Mouse (Mus musculus): Measurements from ENCODE around the gene Snx5. TPM values are rescaled to one million over a fixed set of nuclear protein-coding genes. Genes with fewer than 3 reads are reported as not detected.

Gene Snx5
- total and polyA plus RNA-seq, 2 experiments, result 17.2 to 60.3 TPM

DNA sequence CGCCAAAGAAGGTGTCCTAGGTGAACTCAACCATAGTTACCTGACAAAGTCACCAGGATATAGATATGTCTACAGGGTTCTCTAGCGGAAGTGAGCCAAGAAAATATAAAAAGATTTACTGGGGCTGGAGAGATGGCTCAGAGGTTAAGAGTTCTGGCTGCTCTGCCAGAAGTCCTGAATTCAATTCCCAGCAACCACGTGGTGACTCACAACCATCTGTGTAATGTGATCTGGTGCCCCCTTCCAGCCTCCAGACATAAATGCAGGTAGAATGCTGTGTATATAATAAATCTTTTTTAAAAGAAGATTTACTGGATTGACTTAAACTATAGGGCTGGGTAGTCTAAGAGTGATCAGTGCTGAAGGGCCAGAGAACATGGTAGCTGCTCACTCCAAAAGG lies 10.7 kb upstream of the Snx5 start:
- 84% methylated on average over 3 of the region's 3 CpGs for WGBS
- TF ChIP-seq POLR2A (IDR thresholded peaks at IDR 0.05; ENCODE audit: extremely low read depth, insufficient read depth, low read length) (no peak), CTCF (IDR thresholded peaks at IDR 0.05; ENCODE audit: low read depth, low read length) (no peak)
- no peak for DNase-seq (ENCODE audit: extremely low read depth, low read depth, low spot score)

GRCm38 (mm10) chr2:144280568-144280967 lies 9.9 kb upstream of the Snx5 start:
- DNase-seq (ENCODE audit: extremely low read depth, low read depth, low spot score), result no peak
- no peak overlapping the region for H3K9ac ChIP-seq (ENCODE audit: low read depth, low read length)
- TF ChIP-seq POLR2A (IDR thresholded peaks at IDR 0.05; ENCODE audit: extremely low read depth, insufficient read depth, low read length) (no peak), CTCF (IDR thresholded peaks at IDR 0.05; ENCODE audit: low read depth, low read length) (no peak)
- H3K27ac ChIP-seq (replicated peaks; ENCODE audit: insufficient read depth, low read depth, low read length), result no peak overlapping the region
- no peaks in the 10 kb centered on the region for H3K27me3 ChIP-seq (ENCODE audit: control insufficient read depth, insufficient read depth, low read length)
- H3K4me3 ChIP-seq (ENCODE audit: insufficient read depth, low read depth, low read length), result no peak overlapping the region
- H3K79me2 ChIP-seq (ENCODE audit: control insufficient read depth, insufficient read depth, low read length), result no peaks in the 10 kb centered on the region
- H3K4me1 ChIP-seq (ENCODE audit: control insufficient read depth, insufficient read depth, low read length), result no peaks in the 10 kb centered on the region
- H3K36me3 ChIP-seq (ENCODE audit: control insufficient read depth, insufficient read depth, low read length), result 0 out of 2 replicates have a peak, but pooled peaks cover 2% of the 10 kb centered on the region
- 81% methylated on average over 3 of the region's 3 CpGs for WGBS

More for the DNA sequence above, 10.7 kb upstream of the Snx5 start:
- Histone ChIP-seq H3K9ac (ENCODE audit: low read depth, low read length) (no peak overlapping the region), H3K27ac (replicated peaks; ENCODE audit: insufficient read depth, low read depth, low read length) (no peak overlapping the region), H3K4me1 (ENCODE audit: control insufficient read depth, insufficient read depth, low read length) (no peaks in the 10 kb centered on the region), H3K36me3 (ENCODE audit: control insufficient read depth, insufficient read depth, low read length) (0 out of 2 replicates have a peak, but pooled peaks cover 2% of the 10 kb centered on the region), H3K27me3 (ENCODE audit: control insufficient read depth, insufficient read depth, low read length) (no peaks in the 10 kb centered on the region), H3K79me2 (ENCODE audit: control insufficient read depth, insufficient read depth, low read length) (no peaks in the 10 kb centered on the region), H3K4me3 (ENCODE audit: insufficient read depth, low read depth, low read length) (no peak overlapping the region)

- no peak for TF ChIP-seq CTCF (IDR thresholded peaks at IDR 0.05; ENCODE audit: low read depth, low read length)
- TF ChIP-seq POLR2A (IDR thresholded peaks at IDR 0.05; ENCODE audit: extremely low read depth, insufficient read depth, low read length), result no peak
- H3K36me3 ChIP-seq (ENCODE audit: control insufficient read depth, insufficient read depth, low read length), result 0 out of 2 replicates have a peak, but pooled peaks cover 2% of the 10 kb centered on the region
- no peaks in the 10 kb centered on the region for H3K4me1 ChIP-seq (ENCODE audit: control insufficient read depth, insufficient read depth, low read length)
- H3K79me2 ChIP-seq (ENCODE audit: control insufficient read depth, insufficient read depth, low read length), result no peaks in the 10 kb centered on the region
- H3K27me3 ChIP-seq (ENCODE audit: control insufficient read depth, insufficient read depth, low read length), result no peaks in the 10 kb centered on the region
- no peak overlapping the region for H3K9ac ChIP-seq (ENCODE audit: low read depth, low read length)
- no peak overlapping the region for H3K27ac ChIP-seq (replicated peaks; ENCODE audit: insufficient read depth, low read depth, low read length)
- WGBS, result 14% methylated on average over 5 of the region's 5 CpGs
- DNase-seq (ENCODE audit: extremely low read depth, low read depth, low spot score), result peak; percentile 71
- no peak overlapping the region for H3K4me3 ChIP-seq (ENCODE audit: insufficient read depth, low read depth, low read length)
Measured at GRCm38 (mm10) chr2:144279742-144280141, 9.0 kb upstream of the Snx5 start.

GRCm38 (mm10) chr2:144276885-144277284 lies 6.2 kb upstream of the Snx5 start:
- TF ChIP-seq CTCF (IDR thresholded peaks at IDR 0.05; ENCODE audit: low read depth, low read length) (no peak), POLR2A (IDR thresholded peaks at IDR 0.05; ENCODE audit: extremely low read depth, insufficient read depth, low read length) (no peak)
- H3K4me3 ChIP-seq (ENCODE audit: insufficient read depth, low read depth, low read length), result no peak overlapping the region
- no peaks in the 10 kb centered on the region for H3K79me2 ChIP-seq (ENCODE audit: control insufficient read depth, insufficient read depth, low read length)
- H3K9ac ChIP-seq (ENCODE audit: low read depth, low read length), result no peak overlapping the region
- H3K27ac ChIP-seq (replicated peaks; ENCODE audit: insufficient read depth, low read depth, low read length), result peak overlapping the region; percentile 6; the same call in 1 of the 2 replicates
- H3K27me3 ChIP-seq (ENCODE audit: control insufficient read depth, insufficient read depth, low read length), result no peaks in the 10 kb centered on the region
- 79% methylated on average over 3 of the region's 3 CpGs for WGBS
- H3K4me1 ChIP-seq (ENCODE audit: control insufficient read depth, insufficient read depth, low read length), result no peaks in the 10 kb centered on the region
- peaks cover 2% of the 10 kb centered on the region; the same call in 1 of the 2 replicates for H3K36me3 ChIP-seq (ENCODE audit: control insufficient read depth, insufficient read depth, low read length)
- no peak for DNase-seq (ENCODE audit: extremely low read depth, low read depth, low spot score)

DNA sequence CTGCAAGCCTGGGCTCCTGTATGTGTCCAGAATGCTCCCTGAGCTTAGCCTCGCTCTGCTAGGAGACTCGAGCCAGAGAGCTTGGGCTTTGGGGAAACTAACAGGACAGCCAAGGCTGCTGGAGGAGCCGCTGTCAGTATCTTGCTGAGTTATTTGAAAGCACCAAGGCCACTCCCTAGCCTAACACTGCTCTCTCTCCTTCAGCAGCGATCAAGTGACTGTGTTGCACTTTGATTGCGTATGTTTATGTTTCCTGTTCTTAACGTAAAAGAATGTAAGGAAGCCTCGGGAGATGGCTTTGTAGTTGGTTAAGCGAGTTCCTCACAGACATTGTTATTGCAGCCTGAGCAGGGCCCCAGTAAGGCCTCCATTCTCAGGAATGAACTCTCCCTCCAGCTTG lies 4.0 kb upstream of the Snx5 start:
- Histone ChIP-seq H3K27me3 (ENCODE audit: control insufficient read depth, insufficient read depth, low read length) (no peaks in the 10 kb centered on the region), H3K79me2 (ENCODE audit: control insufficient read depth, insufficient read depth, low read length) (no peaks in the 10 kb centered on the region), H3K36me3 (ENCODE audit: control insufficient read depth, insufficient read depth, low read length) (peaks cover 2% of the 10 kb centered on the region; the same call in 1 of the 2 replicates), H3K4me3 (ENCODE audit: insufficient read depth, low read depth, low read length) (no peak overlapping the region), H3K27ac (replicated peaks; ENCODE audit: insufficient read depth, low read depth, low read length) (peak overlapping the region; percentile 22; the same call in 1 of the 2 replicates), H3K4me1 (ENCODE audit: control insufficient read depth, insufficient read depth, low read length) (no peaks in the 10 kb centered on the region; the same call in 1 of the 2 replicates), H3K9ac (ENCODE audit: low read depth, low read length) (no peak overlapping the region)
- 73% methylated on average over 8 of the region's 8 CpGs for WGBS
- TF ChIP-seq POLR2A (IDR thresholded peaks at IDR 0.05; ENCODE audit: extremely low read depth, insufficient read depth, low read length), result no peak
- no peak for TF ChIP-seq CTCF (IDR thresholded peaks at IDR 0.05; ENCODE audit: low read depth, low read length)
- no peak for DNase-seq (ENCODE audit: extremely low read depth, low read depth, low spot score)

DNA sequence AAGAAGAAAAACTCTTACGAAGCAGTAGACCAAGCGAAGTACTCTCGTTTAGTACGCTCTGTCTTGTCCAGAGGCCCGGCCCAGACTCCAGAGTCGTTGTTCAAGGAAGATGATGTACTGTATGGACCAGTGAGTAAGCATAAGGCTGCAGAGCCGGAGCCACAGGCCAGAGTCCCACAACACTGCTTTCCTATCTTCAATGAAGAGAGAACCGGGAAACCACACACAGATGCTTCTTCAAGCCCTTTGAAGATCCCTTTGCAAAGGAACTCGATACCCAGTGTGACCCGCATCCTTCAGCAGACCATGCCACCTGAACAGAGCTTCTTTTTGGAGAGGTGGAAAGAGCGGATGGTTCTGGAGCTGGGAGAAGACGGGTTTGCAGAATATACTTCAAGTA lies 1.4 kb upstream of the Snx5 start:
- DNase-seq (ENCODE audit: extremely low read depth, low read depth, low spot score), result no peak
- H3K27me3 ChIP-seq (ENCODE audit: control insufficient read depth, insufficient read depth, low read length), result no peaks in the 10 kb centered on the region
- H3K4me1 ChIP-seq (ENCODE audit: control insufficient read depth, insufficient read depth, low read length), result peaks cover under 1% of the 10 kb centered on the region; the same call in 1 of the 2 replicates
- TF ChIP-seq CTCF (IDR thresholded peaks at IDR 0.05; ENCODE audit: low read depth, low read length) (no peak), POLR2A (IDR thresholded peaks at IDR 0.05; ENCODE audit: extremely low read depth, insufficient read depth, low read length) (no peak)
- 91% methylated on average over 12 of the region's 12 CpGs for WGBS
- H3K36me3 ChIP-seq (ENCODE audit: control insufficient read depth, insufficient read depth, low read length), result no peaks in the 10 kb centered on the region; the same call in 1 of the 2 replicates
- no peak overlapping the region for H3K4me3 ChIP-seq (ENCODE audit: insufficient read depth, low read depth, low read length)
- no peak overlapping the region for H3K9ac ChIP-seq (ENCODE audit: low read depth, low read length)
- no peaks in the 10 kb centered on the region; the same call in 1 of the 2 replicates for H3K79me2 ChIP-seq (ENCODE audit: control insufficient read depth, insufficient read depth, low read length)
- H3K27ac ChIP-seq (replicated peaks; ENCODE audit: insufficient read depth, low read depth, low read length), result no peak overlapping the region

All from liver, adult 2 months (tissue).